Mouse (Mus musculus) lung, embryonic 14.5 days (tissue): ENCODE measurements around the gene Cdk10. TPM values are rescaled to one million over a fixed set of nuclear protein-coding genes. Genes with fewer than 3 reads are reported as not detected.
"Not testable (repeated sequence)": the region's sequence is repeated elsewhere in the genome, so short reads cannot be mapped to it uniquely, and the experiment has no call there.

Experiments
- ATAC-seq: fragments of 200-750 bp; cut with Nextera tagmentation; 2 replicates; pipeline ENCODE4 v1.8.0; 2017; ENCODE audit warnings: mild to moderate bottlenecking, moderate TSS enrichment, moderate library complexity; ENCODE audit not compliant: insufficient read depth
- DNase-seq: peaks from one replicate; pipeline ENCODE4 v3.0.0-alpha.2; 2015
- H3K27ac ChIP-seq: fragments of 300-500 bp; sonication (generic); 2 replicates; pipeline ENCODE4 v1.5.1; 2014; ENCODE audit warnings: low read depth, mild to moderate bottlenecking, moderate library complexity
- H3K27me3 ChIP-seq: fragments of 300-500 bp; sonication (generic); 2 replicates; pipeline ENCODE4 v1.6.1; 2014; ENCODE audit warnings: low read length, control low read depth; ENCODE audit not compliant: insufficient read depth
- H3K36me3 ChIP-seq: fragments of 300-500 bp; sonication (generic); 2 replicates; pipeline ENCODE4 v1.6.1; 2014; ENCODE audit warnings: control low read depth; ENCODE audit not compliant: insufficient read depth
- H3K4me1 ChIP-seq: fragments of 300-500 bp; sonication (generic); 2 replicates; pipeline ENCODE4 v1.6.1; 2014; ENCODE audit warnings: antibody characterized with exemption, control low read depth; ENCODE audit not compliant: insufficient read depth
- H3K4me2 ChIP-seq: fragments of 300-500 bp; sonication (generic); 2 replicates; pipeline ENCODE4 v1.6.1; 2014; ENCODE audit warnings: mild to moderate bottlenecking
- H3K4me3 ChIP-seq: fragments of 300-500 bp; sonication (generic); 2 replicates; pipeline ENCODE4 v1.5.1; 2014; ENCODE audit warnings: low read depth, low read length
- H3K9ac ChIP-seq: fragments of 300-500 bp; sonication (generic); 2 replicates; pipeline ENCODE4 v1.6.1; 2014
- H3K9me3 ChIP-seq: fragments of 300-500 bp; sonication (generic); 2 replicates; pipeline ENCODE4 v1.6.1; 2016; ENCODE audit warnings: low read depth, low read length, control low read depth
- CTCF ChIP-seq: IDR thresholded peaks from 2 replicates; pipeline ENCODE4 v1.5.1; 2016; ENCODE audit warnings: antibody characterized with exemption, low read depth
- WGBS: fragments of 180-500 bp; shearing (Covaris S2); extraction: QIAGEN DNeasy Blood & Tissue Kit; methylation state at CpG from one replicate; pipeline ENCODE4 v1.1.7; 2014; 5-methylcytosine and 5-hydroxymethylcytosine counted together
- polyA plus RNA-seq: library from polyadenylated mRNA; unstranded; fragments of >200 nt; fragmentation: Nextera tagmentation; extraction: Ambion mirVana; gene quantifications from 2 replicates; pipeline ENCODE4 v1.2.1, GENCODE M21; 2014

Gene Cdk10
- polyA plus RNA-seq, 1 experiment from 2014 or later = 36.3 TPM

- Histone ChIP-seq H3K36me3 (no peaks in the 10 kb centered on the region), H3K4me2 (no peak overlapping the region), H3K9me3 (no peaks in the 10 kb centered on the region), H3K4me1 (no peaks in the 10 kb centered on the region), H3K27me3 (no peaks in the 10 kb centered on the region), H3K4me3 (no peak overlapping the region), H3K9ac (no peak overlapping the region), H3K27ac (no peak overlapping the region)
- WGBS = 54% methylated on average over 7 of the region's 8 CpGs
- TF ChIP-seq CTCF = no peak
- DNase-seq (peak; percentile 9), ATAC-seq (no peak)
These were observed 32.7 kb upstream of the Cdk10 start for GRCm38 (mm10) chr8:123191908-123192307.

- Histone ChIP-seq H3K4me1 (no peaks in the 10 kb centered on the region), H3K9ac (no peak overlapping the region), H3K27me3 (no peaks in the 10 kb centered on the region), H3K36me3 (no peaks in the 10 kb centered on the region), H3K4me3 (no peak overlapping the region), H3K27ac (no peak overlapping the region), H3K9me3 (no peaks in the 10 kb centered on the region), H3K4me2 (no peak overlapping the region)
- TF ChIP-seq CTCF = no peak
- no peak for DNase-seq
- ATAC-seq = no peak
- 88% methylated on average over 9 of the region's 9 CpGs for WGBS
These were observed 30.9 kb upstream of the Cdk10 start for GRCm38 (mm10) chr8:123193771-123194170.

- H3K27ac ChIP-seq, H3K36me3 ChIP-seq, H3K27me3 ChIP-seq, H3K4me2 ChIP-seq, H3K4me1 ChIP-seq, H3K9ac ChIP-seq, H3K9me3 ChIP-seq, ATAC-seq, H3K4me3 ChIP-seq, DNase-seq: not testable (repeated sequence)
- WGBS = 84% methylated on average over 5 of the region's 5 CpGs
These were observed 27.6 kb upstream of the Cdk10 start for GRCm38 (mm10) chr8:123197016-123197415.

GRCm38 (mm10) chr8:123199864-123200263 lies 24.8 kb upstream of the Cdk10 start:
- Histone ChIP-seq H3K9me3 (no peaks in the 10 kb centered on the region), H3K9ac (no peak overlapping the region), H3K4me3 (no peak overlapping the region), H3K36me3 (no peaks in the 10 kb centered on the region), H3K27ac (no peak overlapping the region), H3K4me2 (no peak overlapping the region), H3K4me1 (0 out of 2 replicates have a peak, but pooled peaks cover 4% of the 10 kb centered on the region), H3K27me3 (no peaks in the 10 kb centered on the region)
- WGBS = 27% methylated on average over 14 of the region's 14 CpGs
- DNase-seq (peak; percentile 70), ATAC-seq (peak; percentile 74)
- peak; percentile 33; the same call in 1 of the 2 replicates for TF ChIP-seq CTCF

- WGBS = 25% methylated on average over 5 of the region's 5 CpGs
- Histone ChIP-seq H3K4me3 (no peak overlapping the region), H3K4me1 (0 out of 2 replicates have a peak, but pooled peaks cover 4% of the 10 kb centered on the region), H3K9me3 (no peaks in the 10 kb centered on the region), H3K36me3 (peaks cover 18% of the 10 kb centered on the region), H3K9ac (no peak overlapping the region), H3K4me2 (no peak overlapping the region), H3K27me3 (no peaks in the 10 kb centered on the region), H3K27ac (no peak overlapping the region)
- peak; percentile 93 for DNase-seq
- TF ChIP-seq CTCF = peak; percentile 97
- no peak for ATAC-seq
These were observed 22.4 kb upstream of the Cdk10 start for GRCm38 (mm10) chr8:123202288-123202687.

GRCm38 (mm10) chr8:123203571-123203970 lies 21.1 kb upstream of the Cdk10 start:
- Histone ChIP-seq H3K4me2 (no peak overlapping the region), H3K9ac (no peak overlapping the region), H3K27ac (no peak overlapping the region), H3K27me3 (no peaks in the 10 kb centered on the region), H3K9me3 (no peaks in the 10 kb centered on the region), H3K4me3 (no peak overlapping the region), H3K4me1 (0 out of 2 replicates have a peak, but pooled peaks cover 4% of the 10 kb centered on the region), H3K36me3 (peaks cover 31% of the 10 kb centered on the region)
- 76% methylated on average over 3 of the region's 3 CpGs for WGBS
- no peak for TF ChIP-seq CTCF
- DNase-seq = peak; percentile 7
- ATAC-seq = no peak

GRCm38 (mm10) chr8:123211876-123212275 lies 12.8 kb upstream of the Cdk10 start:
- Histone ChIP-seq H3K27ac (peak overlapping the region; percentile 50; the same call in 1 of the 2 replicates), H3K9ac (peak overlapping the region; percentile 97), H3K4me2 (peak overlapping the region; percentile 96), H3K9me3 (no peaks in the 10 kb centered on the region), H3K4me1 (0 out of 2 replicates have a peak, but pooled peaks cover 4% of the 10 kb centered on the region), H3K27me3 (no peaks in the 10 kb centered on the region), H3K36me3 (peaks cover 31% of the 10 kb centered on the region), H3K4me3 (peak overlapping the region; percentile 93)
- 39% methylated on average over 10 of the region's 10 CpGs for WGBS
- no peak for TF ChIP-seq CTCF
- ATAC-seq (no peak), DNase-seq (no peak)
